Mouse (Mus musculus) embryonic fibroblast, embryonic 13.5 days (primary cell): ENCODE data around the gene Gpr152. TPM values are rescaled to one million over a fixed set of nuclear protein-coding genes. Genes with fewer than 3 reads are reported as not detected.

Experiments
- H3K27ac ChIP-seq: 2 replicates; pipeline ENCODE4 v1.5.1; 2012; ENCODE audit warnings: low read length, control low read depth, inconsistent platforms; ENCODE audit not compliant: insufficient read depth
- H3K4me1 ChIP-seq: 2 replicates; pipeline ENCODE4 v1.6.1; 2011; ENCODE audit warnings: low read length; ENCODE audit not compliant: control insufficient read depth, insufficient read depth
- H3K4me3 ChIP-seq: 2 replicates; pipeline ENCODE4 v1.5.1; 2011; ENCODE audit warnings: mild to moderate bottlenecking, control low read depth, low read length; ENCODE audit not compliant: insufficient read depth
- CTCF ChIP-seq: IDR thresholded peaks from 2 replicates; pipeline ENCODE4 v1.5.1; 2011; ENCODE audit warnings: mild to moderate bottlenecking, control low read depth, low read length, moderate library complexity, borderline replicate concordance; ENCODE audit not compliant: insufficient read depth
- POLR2A ChIP-seq: IDR thresholded peaks from 2 replicates; pipeline ENCODE4 v1.6.1; 2011; ENCODE audit warnings: low read depth, mild to moderate bottlenecking, control low read depth, low read length, moderate library complexity
- polyA plus RNA-seq: library from polyadenylated mRNA; stranded (reverse); fragments of >200 nt; gene quantifications from 2 replicates; pipeline ENCODE4 v1.2.4, GENCODE M21; 2011; ENCODE audit warnings: low read depth; ENCODE audit not compliant: missing spikeins, insufficient read length

The Gpr152 gene
- polyA plus RNA-seq, 1 experiment = not detected

GRCm38 (mm10) chr19:4155223-4156072 lies 15.9 kb downstream of the Gpr152 start:
- Histone ChIP-seq H3K4me3 (no peak overlapping the region), H3K4me1 (no peaks in the 10 kb centered on the region), H3K27ac (no peak overlapping the region)
- TF ChIP-seq POLR2A = no peak
- no peak for TF ChIP-seq CTCF

- Histone ChIP-seq H3K4me1 (no peaks in the 10 kb centered on the region), H3K4me3 (no peak overlapping the region), H3K27ac (no peak overlapping the region)
- TF ChIP-seq POLR2A (no peak), CTCF (no peak)
These were observed 16.5 kb downstream of the Gpr152 start for GRCm38 (mm10) chr19:4156073-4156579.

- Histone ChIP-seq H3K4me3 (no peak overlapping the region), H3K4me1 (no peaks in the 10 kb centered on the region), H3K27ac (no peak overlapping the region)
- TF ChIP-seq POLR2A (no peak), CTCF (no peak)
These were observed 17.2 kb downstream of the Gpr152 start for GRCm38 (mm10) chr19:4156771-4157170.

GRCm38 (mm10) chr19:4159049-4159448 lies 19.5 kb downstream of the Gpr152 start:
- H3K27ac ChIP-seq = no peak overlapping the region
- TF ChIP-seq POLR2A = no peak
- no peak for TF ChIP-seq CTCF

DNA sequence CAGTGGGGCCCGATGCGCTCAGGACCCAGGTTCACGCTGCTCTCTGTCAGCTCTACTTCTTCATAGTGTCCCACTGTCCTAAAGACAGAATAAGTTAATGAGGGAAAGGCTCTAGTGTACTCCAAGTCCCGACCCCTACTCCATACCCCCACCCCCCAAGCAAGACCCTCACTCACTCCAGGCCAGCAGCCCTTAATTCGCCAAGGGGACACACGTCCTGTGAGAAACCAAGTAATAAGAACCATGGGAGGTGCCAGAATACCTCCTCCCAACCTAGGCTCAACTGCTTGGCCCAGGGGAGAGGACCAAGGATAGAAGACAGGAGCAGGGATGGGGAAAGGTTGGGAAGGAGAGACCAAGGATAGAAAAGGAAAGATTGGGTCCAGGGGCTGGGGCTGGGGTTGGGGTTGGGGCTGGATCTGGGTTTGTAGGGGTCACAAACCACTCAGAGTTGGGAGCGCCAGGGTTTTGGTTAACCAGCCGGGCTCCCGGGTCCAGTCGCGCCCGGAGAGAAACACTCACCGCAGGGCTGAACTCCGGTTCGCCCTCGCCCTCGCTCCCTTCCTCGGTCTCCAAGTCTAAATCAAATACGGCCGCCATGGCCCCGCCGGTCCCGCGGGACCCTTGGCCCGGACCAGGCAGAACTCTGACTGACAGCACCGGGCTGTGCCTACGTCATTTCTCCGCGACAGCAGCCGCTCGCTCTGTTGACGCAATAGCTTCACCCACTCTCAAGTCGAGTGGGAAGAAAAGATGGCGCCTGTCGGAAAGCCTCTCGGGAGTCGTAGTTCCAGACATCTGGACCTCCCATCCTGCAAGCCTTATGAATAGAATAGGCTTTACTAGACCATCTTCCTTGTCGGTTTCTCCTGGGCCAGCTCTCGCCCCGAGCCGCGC lies 23.3 kb downstream of the Gpr152 start, which contains the start of gene Rps6kb2:
Rps6kb2 (minus strand) TSS at position 709 of the 897 bp plus-strand sequence.
- peak within 1 kb of the TSS; percentile 74 for H3K4me3 ChIP-seq
- peak; percentile 66 for TF ChIP-seq POLR2A
- no peak for TF ChIP-seq CTCF
- H3K27ac ChIP-seq = no peak within 1 kb of the TSS
- no peaks in the 10 kb centered on the region for H3K4me1 ChIP-seq

More at GRCm38 (mm10) chr19:4159049-4159448, 19.5 kb downstream of the Gpr152 start:
- Histone ChIP-seq H3K4me1 (no peaks in the 10 kb centered on the region), H3K4me3 (no peak overlapping the region)

DNA sequence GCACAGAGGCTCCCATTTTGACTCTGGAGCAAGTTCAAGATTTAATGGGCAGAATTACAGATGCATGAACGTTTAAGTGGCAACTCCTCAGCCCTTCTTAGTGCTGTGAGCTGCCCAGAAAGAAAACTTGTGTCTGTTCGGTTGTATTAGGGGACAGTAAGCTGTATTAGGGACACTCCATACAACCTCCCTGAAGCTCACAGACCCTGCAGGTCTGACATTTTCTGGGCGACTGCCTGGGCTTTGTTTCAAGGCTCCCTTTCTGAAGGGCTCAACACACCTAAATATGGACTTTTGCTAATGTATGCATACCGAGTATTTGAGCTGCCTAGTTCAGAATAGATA lies 23.9 kb downstream of the Gpr152 start:
- peak overlapping the region; percentile 39 for H3K4me3 ChIP-seq
- H3K4me1 ChIP-seq = no peaks in the 10 kb centered on the region
- H3K27ac ChIP-seq = no peak overlapping the region
- no peak for TF ChIP-seq POLR2A
- TF ChIP-seq CTCF = no peak

DNA sequence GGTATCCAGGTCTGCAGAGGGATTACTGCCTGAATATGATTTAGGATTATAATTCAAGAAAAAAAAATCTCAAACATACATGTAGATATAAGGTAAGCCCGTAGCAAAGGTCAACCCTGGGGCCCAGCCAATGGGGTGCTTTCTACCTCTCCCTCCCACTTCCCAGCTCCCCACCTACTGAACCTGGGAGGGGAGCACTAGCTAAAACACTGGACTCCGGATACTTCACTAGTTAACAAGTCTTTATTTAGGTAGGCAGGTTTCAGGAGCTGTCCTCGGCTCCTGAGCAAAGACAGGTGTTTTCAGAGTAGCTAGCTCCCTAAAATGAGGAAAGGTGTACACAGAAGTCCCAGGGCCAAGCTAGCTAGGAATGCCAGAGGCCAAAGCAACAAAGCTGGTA lies 24.5 kb downstream of the Gpr152 start:
- Histone ChIP-seq H3K4me1 (no peaks in the 10 kb centered on the region), H3K27ac (no peak overlapping the region), H3K4me3 (no peak overlapping the region)
- TF ChIP-seq POLR2A (no peak), CTCF (no peak)

GRCm38 (mm10) chr19:4164721-4165120 lies 25.1 kb downstream of the Gpr152 start:
- H3K4me1 ChIP-seq = no peaks in the 10 kb centered on the region
- H3K27ac ChIP-seq = no peak overlapping the region
- TF ChIP-seq CTCF = no peak
- TF ChIP-seq POLR2A = no peak
- H3K4me3 ChIP-seq = no peak overlapping the region

GRCm38 (mm10) chr19:4166678-4167476 lies 27.3 kb downstream of the Gpr152 start:
- Histone ChIP-seq H3K4me1 (no peaks in the 10 kb centered on the region), H3K4me3 (no peak overlapping the region), H3K27ac (no peak overlapping the region)
- TF ChIP-seq POLR2A = no peak
